Mouse (Mus musculus): ENCODE measurements around the gene Pam16. TPM values are rescaled to one million over a fixed set of nuclear protein-coding genes. Genes with fewer than 3 reads are reported as not detected.
A peak's percentile ranks its signal among the peaks of the same experiment; 100 is the strongest.

The Pam16 gene
- polyA plus RNA-seq, 1 experiment from 2014 or later, result 107 TPM

DNA sequence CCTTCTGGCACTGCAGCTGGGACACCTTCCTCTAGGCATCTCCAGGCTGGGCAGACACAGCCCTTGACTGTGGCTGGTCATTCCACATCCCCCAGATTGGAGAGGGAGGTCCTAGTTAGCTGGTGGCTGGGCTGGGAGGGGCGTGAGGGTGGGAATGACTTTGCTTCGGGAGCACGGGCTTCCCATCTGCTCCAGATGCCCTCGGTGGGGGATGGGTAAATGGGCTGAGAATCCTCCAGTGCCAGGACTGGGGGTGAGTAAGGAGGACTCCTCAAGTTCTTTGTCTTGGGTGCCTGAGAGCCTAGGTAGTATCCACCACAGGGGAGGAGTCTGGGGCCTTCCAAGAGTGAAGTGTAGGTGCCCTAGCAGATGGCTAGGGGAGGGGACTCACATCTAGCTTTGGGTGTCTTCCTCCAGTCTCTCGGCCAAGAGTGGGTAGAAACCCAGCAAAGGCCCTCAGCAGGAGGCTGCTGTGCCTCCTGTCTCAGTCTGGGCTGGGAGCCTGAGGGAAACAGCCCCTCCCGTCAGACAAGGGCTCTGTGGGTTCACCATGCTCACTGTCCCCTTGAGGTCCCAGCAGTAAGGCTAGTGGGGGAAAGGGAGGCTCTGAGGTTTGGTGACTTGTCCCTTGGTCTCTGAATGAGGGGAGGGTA is 25.8 kb downstream of the Pam16 start:
- no peaks in the 10 kb centered on the region; the same call in 1 of the 2 replicates for H3K36me3 ChIP-seq
- no peak overlapping the region; the same call in 1 of the 2 replicates for H3K4me3 ChIP-seq (replicated peaks)
- no peak for ATAC-seq (ENCODE audit: insufficient number of reproducible peaks, low FRiP score, low TSS enrichment, low read depth)
- H3K27ac ChIP-seq (replicated peaks), result no peak overlapping the region
- peaks cover 86% of the 10 kb centered on the region for H3K4me1 ChIP-seq
- H3K27me3 ChIP-seq, result no peaks in the 10 kb centered on the region
- no peak overlapping the region for H3K9ac ChIP-seq
- H3K4me2 ChIP-seq (replicated peaks), result peak overlapping the region; percentile 21; the same call in 1 of the 2 replicates
- 20% methylated on average over 6 of the region's 6 CpGs for WGBS
- no peaks in the 10 kb centered on the region for H3K9me3 ChIP-seq (replicated peaks)

DNA sequence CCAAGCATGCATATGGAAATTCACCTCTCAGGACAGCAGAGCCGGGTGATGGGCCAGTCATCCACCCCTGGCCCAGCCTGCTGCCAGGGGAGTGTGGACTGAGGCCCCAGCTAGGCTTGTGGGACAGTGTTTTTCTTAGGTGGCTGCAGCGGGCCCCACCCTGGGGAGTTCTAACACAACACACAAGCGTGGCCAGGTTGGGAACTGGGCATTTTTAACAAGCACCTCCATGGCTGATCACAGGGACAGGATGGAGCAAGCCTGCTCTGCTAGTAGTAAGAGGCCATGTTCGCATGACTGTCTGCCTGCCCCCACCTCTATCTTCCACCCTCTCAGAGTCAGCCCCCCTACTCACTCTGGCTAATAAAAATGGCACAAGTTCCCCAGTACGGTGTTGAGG is 26.7 kb downstream of the Pam16 start:
- no peaks in the 10 kb centered on the region for H3K27me3 ChIP-seq
- H3K27ac ChIP-seq (replicated peaks), result peak overlapping the region; percentile 94
- H3K9me3 ChIP-seq (replicated peaks), result no peaks in the 10 kb centered on the region
- peaks cover 80% of the 10 kb centered on the region for H3K4me1 ChIP-seq
- H3K36me3 ChIP-seq, result no peaks in the 10 kb centered on the region; the same call in 1 of the 2 replicates
- ATAC-seq (ENCODE audit: insufficient number of reproducible peaks, low FRiP score, low TSS enrichment, low read depth), result no peak
- peak overlapping the region; percentile 90 for H3K4me2 ChIP-seq (replicated peaks)
- peak overlapping the region; percentile 82; the same call in 1 of the 2 replicates for H3K4me3 ChIP-seq (replicated peaks)
- no peak overlapping the region for H3K9ac ChIP-seq
- 57% methylated on average over 5 of the region's 5 CpGs for WGBS

DNA sequence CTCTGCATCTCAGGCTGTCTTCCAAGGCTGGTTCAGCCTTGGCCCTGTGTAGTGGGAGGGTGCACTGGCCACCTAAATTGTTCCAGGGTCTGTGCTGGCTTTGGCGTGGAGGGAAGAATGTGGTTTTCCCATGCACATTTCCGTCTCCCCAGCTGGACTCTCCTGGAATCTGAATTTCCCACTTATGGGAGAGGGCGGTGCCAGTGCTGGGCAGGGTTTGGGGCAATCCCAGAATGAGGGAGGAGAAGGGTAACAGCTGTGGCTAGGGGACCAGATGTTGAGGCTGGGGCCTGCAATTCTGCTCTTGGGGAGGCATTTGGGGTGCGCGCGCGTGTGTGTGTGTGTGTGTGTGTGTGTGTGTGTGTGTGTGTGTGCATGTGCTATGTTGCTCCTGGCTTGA is 27.5 kb downstream of the Pam16 start:
- peak overlapping the region; percentile 90 for H3K4me2 ChIP-seq (replicated peaks)
- 30% methylated on average over 7 of the region's 7 CpGs for WGBS
- no peaks in the 10 kb centered on the region; the same call in 1 of the 2 replicates for H3K36me3 ChIP-seq
- no peaks in the 10 kb centered on the region for H3K9me3 ChIP-seq (replicated peaks)
- peak overlapping the region; percentile 94 for H3K27ac ChIP-seq (replicated peaks)
- no peak for ATAC-seq (ENCODE audit: insufficient number of reproducible peaks, low FRiP score, low TSS enrichment, low read depth)
- H3K4me3 ChIP-seq (replicated peaks), result peak overlapping the region; percentile 82
- peaks cover 80% of the 10 kb centered on the region for H3K4me1 ChIP-seq
- no peaks in the 10 kb centered on the region for H3K27me3 ChIP-seq
- no peak overlapping the region for H3K9ac ChIP-seq

DNA sequence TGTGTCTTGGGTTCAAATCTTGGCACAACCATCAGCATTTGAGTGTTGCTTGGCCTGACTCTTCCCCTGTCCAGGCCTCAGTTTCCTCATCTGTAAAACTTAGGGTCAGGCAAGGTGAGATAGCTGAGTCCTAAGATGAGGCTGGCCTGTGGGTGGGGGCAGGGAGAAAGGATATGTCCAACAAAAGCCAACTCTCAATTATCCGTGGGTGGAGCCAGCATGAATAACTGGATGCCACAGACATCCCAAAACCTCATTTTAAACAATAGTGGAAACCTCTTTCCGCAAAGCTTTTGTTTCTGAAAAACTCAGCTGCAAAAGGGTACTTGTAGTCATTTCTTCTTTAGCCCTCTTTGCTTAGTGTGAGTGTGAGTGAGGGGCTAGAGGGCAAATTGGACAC is 28.0 kb downstream of the Pam16 start:
- Histone ChIP-seq H3K4me3 (replicated peaks) (peak overlapping the region; percentile 82), H3K4me1 (peaks cover 77% of the 10 kb centered on the region), H3K27ac (replicated peaks) (peak overlapping the region; percentile 94), H3K9me3 (replicated peaks) (no peaks in the 10 kb centered on the region), H3K27me3 (no peaks in the 10 kb centered on the region), H3K36me3 (no peaks in the 10 kb centered on the region; the same call in 1 of the 2 replicates), H3K9ac (0 out of 2 replicates have a peak overlapping the region, but pooled peaks have one; percentile 2), H3K4me2 (replicated peaks) (peak overlapping the region; percentile 90)
- WGBS, result 27% methylated on average over 2 of the region's 2 CpGs
- ATAC-seq (ENCODE audit: insufficient number of reproducible peaks, low FRiP score, low TSS enrichment, low read depth), result no peak

DNA sequence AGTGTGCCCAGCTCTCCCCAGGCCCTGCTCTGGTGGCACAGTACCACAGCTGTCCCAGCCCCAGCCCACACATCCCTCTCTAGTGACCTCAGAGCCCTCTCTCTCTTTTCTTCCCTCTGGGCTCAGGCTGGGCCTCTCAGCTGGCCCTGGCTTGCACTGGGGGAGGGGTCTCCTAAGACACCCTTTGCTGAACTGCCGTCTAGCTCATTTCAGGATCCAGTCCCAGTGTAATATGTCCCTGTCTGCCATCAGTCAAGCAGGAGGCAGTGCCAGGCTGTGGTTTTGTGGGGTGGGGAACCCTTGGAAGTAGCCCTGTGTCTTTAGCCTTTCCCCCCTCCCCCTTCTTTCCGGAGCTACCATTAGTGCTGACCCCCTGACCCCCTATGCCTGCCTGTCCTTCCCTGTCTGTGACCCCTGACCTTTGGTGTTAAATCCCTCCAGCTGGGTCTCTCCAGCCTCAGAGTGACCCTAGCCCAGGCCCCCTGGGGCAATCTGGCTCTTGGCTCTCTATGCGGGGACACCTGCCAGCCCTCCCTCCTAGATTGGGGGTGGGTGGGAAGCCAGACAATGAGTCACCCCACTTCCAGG is 28.6 kb downstream of the Pam16 start:
- H3K27me3 ChIP-seq, result no peaks in the 10 kb centered on the region
- peak overlapping the region; percentile 94 for H3K27ac ChIP-seq (replicated peaks)
- WGBS, result 18% methylated on average over 3 of the region's 3 CpGs
- no peaks in the 10 kb centered on the region; the same call in 1 of the 2 replicates for H3K36me3 ChIP-seq
- no peaks in the 10 kb centered on the region for H3K9me3 ChIP-seq (replicated peaks)
- peak overlapping the region; percentile 90 for H3K4me2 ChIP-seq (replicated peaks)
- peak overlapping the region; percentile 82 for H3K4me3 ChIP-seq (replicated peaks)
- peaks cover 74% of the 10 kb centered on the region for H3K4me1 ChIP-seq
- ATAC-seq (ENCODE audit: insufficient number of reproducible peaks, low FRiP score, low TSS enrichment, low read depth), result no peak
- peak overlapping the region; percentile 86 for H3K9ac ChIP-seq

DNA sequence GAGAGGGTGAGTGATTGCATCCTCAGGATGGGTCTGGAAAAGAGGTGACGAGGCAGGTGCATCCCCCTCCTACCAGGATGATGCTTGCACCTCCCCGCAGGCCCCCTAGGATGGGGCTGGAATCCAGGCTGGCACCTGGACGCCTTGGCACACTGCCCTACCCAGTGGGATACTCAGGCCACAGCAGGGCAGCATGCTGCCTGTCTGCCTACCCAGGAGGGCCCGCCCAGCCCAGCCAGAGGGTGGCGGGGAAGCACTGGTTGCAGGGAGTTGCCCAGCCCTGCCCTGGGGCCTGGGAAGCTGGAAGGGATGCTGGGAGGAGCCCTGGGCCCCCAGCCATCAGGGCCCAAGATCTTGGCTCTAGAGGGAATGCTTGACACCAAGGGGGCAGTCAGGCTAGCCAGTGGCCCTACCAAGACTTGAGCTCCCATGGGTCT is 29.2 kb downstream of the Pam16 start:
- H3K4me2 ChIP-seq (replicated peaks), result peak overlapping the region; percentile 90
- peak overlapping the region; percentile 82 for H3K4me3 ChIP-seq (replicated peaks)
- peaks cover 68% of the 10 kb centered on the region for H3K4me1 ChIP-seq
- H3K9ac ChIP-seq, result peak overlapping the region; percentile 86
- H3K36me3 ChIP-seq, result peaks cover 2% of the 10 kb centered on the region
- H3K9me3 ChIP-seq (replicated peaks), result no peaks in the 10 kb centered on the region
- 10% methylated on average over 5 of the region's 5 CpGs for WGBS
- peak overlapping the region; percentile 94 for H3K27ac ChIP-seq (replicated peaks)
- no peak for ATAC-seq (ENCODE audit: insufficient number of reproducible peaks, low FRiP score, low TSS enrichment, low read depth)
- no peaks in the 10 kb centered on the region for H3K27me3 ChIP-seq

DNA sequence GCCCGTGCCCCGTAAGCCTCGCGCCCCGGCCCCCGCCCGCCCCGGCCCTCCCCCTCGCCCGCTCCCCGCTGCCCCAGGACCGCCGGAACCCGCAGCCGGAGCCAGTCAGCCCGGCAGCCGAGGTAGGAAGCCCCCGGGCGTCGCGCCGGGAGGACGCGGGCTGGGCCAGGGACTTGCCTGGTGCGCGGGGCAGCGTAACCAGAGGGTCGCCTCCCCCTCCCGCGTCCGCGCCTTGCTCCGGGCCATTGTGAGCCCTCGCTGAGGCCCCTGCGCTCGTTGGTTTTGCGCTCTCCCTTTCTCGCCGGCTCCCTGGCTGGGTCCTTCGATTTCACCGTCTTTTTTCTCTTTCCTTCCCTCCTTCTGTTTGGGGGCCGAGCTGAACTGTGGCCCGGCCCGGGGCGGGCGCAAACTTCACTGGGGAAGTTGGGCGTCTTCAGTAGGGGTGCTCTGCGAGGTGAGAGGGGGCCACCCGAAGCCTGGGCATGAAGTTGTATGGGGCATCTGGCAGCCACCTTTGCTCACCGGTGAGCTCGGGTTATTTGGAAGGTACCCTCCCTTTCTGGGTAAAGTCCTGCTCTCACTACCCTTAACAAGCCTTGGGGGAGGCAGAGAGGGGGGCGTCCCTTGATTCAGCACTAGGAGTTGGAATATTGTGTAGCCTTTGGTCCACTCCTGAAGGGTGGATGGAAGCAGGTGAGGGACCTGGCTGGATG is 29.8 kb downstream of the Pam16 start:
- Histone ChIP-seq H3K36me3 (peaks cover 4% of the 10 kb centered on the region), H3K27me3 (no peaks in the 10 kb centered on the region), H3K4me1 (peaks cover 62% of the 10 kb centered on the region), H3K9ac (peak overlapping the region; percentile 86), H3K27ac (replicated peaks) (peak overlapping the region; percentile 94), H3K9me3 (replicated peaks) (no peaks in the 10 kb centered on the region), H3K4me3 (replicated peaks) (peak overlapping the region; percentile 82), H3K4me2 (replicated peaks) (peak overlapping the region; percentile 90)
- WGBS, result under 1% methylated on average over 39 of the region's 52 CpGs
- peak; percentile 27; the same call in 1 of the 2 replicates for ATAC-seq (ENCODE audit: insufficient number of reproducible peaks, low FRiP score, low TSS enrichment, low read depth)

DNA sequence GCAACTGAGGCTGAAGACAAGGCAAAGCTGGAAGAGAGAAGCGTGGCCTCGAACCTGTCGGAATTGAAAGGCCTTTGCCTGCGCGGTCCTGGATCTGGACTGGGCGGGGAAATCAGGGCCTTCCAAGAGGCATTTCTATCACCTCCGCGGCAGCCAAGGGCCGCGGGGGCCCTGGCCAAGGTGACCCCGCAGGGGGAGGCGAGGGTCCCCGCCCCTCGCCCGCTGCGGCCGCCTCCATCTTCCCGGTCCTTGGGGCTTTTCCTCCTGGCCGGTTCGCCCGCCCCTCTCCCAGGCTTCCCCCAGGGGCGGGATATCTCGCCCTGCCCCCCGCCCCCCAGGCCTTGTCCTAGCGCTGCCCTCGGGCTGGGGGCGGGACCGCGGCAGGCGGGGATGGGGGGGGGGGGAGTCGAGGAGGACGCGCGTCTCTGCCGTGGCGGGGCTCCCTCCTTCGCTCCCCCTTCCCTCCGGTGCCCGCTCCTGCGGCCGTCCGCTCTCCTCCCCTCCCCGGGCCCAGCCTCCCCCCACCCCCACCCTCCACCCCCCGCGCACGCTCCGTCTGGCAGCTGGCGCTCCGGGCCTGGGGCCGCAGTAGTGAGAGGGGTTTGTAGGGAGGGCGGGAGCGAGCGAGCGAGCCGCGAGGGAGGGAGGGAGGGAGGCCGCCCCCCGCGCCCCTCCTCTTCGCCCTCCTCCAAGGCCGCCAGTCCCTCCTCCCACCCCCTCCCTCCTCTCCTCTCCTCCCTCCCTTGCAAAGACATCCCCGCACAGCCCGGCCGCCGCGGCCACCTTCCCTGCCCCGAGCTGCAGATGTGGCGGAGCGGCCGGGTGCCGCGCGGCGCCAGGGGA is 30.6 kb downstream of the Pam16 start, which contains the start of gene Glis2:
Gene Glis2 (plus strand): TSS at position 743 of the 843 bp plus-strand sequence.
- 1% methylated on average over 29 of the region's 74 CpGs for WGBS
- Histone ChIP-seq H3K4me3 (replicated peaks) (peak within 1 kb of the TSS; percentile 82), H3K27ac (replicated peaks) (peak within 1 kb of the TSS; percentile 94), H3K4me2 (replicated peaks) (peak within 1 kb of the TSS; percentile 90), H3K36me3 (peaks cover 4% of the 10 kb centered on the region), H3K27me3 (no peaks in the 10 kb centered on the region), H3K9me3 (replicated peaks) (no peaks in the 10 kb centered on the region), H3K9ac (peak within 1 kb of the TSS; percentile 86), H3K4me1 (peaks cover 55% of the 10 kb centered on the region)
- peak; percentile 91 for ATAC-seq (ENCODE audit: insufficient number of reproducible peaks, low FRiP score, low TSS enrichment, low read depth)

DNA sequence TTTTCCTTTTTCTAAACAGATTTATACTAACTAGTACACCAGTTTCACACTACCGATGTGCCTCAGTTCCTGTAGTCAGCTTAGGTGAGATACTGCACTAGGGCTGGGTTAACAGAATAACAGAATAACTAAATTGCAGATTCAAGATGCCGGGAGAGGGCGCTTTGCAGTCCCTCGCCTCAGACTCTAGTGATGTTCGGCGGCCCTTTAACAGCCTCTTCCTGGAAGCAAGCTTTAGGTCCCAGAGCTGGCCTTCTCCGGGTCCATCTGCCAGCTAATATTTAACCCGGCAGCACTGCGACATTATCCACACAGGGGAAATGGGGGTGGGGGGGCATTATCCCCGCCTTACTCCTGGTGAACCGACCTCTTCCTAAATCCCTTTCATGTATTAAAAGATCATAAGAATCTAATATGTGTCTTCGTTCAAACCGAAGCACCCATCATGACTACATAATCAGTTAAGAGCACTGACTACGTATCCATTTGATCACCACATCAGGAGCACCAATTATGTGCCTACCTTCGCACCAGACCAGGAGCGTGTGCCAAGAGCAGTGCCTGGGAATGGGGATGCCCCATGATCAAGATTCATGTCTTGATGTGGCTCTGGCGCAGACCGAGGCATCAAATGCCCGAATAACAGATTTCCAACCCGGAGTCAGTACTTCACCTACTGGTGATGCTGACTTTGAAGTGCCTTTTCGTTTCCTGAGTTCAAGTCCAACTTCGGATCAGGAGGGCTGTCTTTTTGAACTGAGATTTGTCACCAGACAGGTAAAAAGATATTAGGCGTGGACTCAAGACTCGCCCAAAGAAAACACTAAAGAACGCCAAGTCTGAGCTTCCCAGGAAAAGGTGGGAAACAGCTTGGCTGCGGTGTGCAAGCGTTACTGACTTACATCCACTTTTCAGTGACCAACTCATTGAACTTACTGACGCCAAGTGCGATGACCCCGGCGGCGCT is 31.6 kb downstream of the Pam16 start:
- H3K9ac ChIP-seq, result peak overlapping the region; percentile 58
- H3K4me1 ChIP-seq, result peaks cover 45% of the 10 kb centered on the region
- no peaks in the 10 kb centered on the region for H3K9me3 ChIP-seq (replicated peaks)
- H3K27ac ChIP-seq (replicated peaks), result peak overlapping the region; percentile 92
- peak overlapping the region; percentile 90 for H3K4me2 ChIP-seq (replicated peaks)
- 15% methylated on average over 32 of the region's 32 CpGs for WGBS
- H3K36me3 ChIP-seq, result peaks cover 4% of the 10 kb centered on the region
- no peak for ATAC-seq (ENCODE audit: insufficient number of reproducible peaks, low FRiP score, low TSS enrichment, low read depth)
- peak overlapping the region; percentile 82 for H3K4me3 ChIP-seq (replicated peaks)
- no peaks in the 10 kb centered on the region for H3K27me3 ChIP-seq

DNA sequence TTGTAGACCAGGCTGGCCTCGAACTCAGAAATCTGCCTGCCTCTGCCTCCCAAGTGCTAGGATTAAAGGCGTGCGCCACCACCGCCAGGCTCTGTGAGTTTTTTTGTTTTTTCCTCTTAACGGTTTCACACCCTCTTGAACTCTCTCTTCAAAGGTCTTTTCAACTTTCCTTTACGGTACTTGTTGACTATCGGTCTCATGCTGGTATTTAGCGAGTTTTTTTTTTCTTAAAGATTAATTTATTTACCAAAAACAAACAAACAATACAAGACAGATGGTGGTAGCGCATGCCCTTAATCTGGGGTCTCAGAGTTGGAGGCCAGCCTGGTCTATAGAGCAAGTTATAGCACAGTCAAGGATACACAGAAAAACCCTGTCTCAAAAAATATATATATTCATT is 34.6 kb downstream of the Pam16 start:
- WGBS, result 96% methylated on average over 9 of the region's 9 CpGs
- Histone ChIP-seq H3K9ac (no peak overlapping the region), H3K9me3 (replicated peaks) (no peaks in the 10 kb centered on the region), H3K36me3 (peaks cover 4% of the 10 kb centered on the region; the same call in 1 of the 2 replicates), H3K27ac (replicated peaks) (no peak overlapping the region), H3K4me3 (replicated peaks) (no peak overlapping the region), H3K4me2 (replicated peaks) (no peak overlapping the region), H3K4me1 (peaks cover 36% of the 10 kb centered on the region), H3K27me3 (no peaks in the 10 kb centered on the region)
- ATAC-seq (ENCODE audit: insufficient number of reproducible peaks, low FRiP score, low TSS enrichment, low read depth), result no peak
